Mouse (Mus musculus): Measurements from ENCODE around the gene Gm10053. TPM values are rescaled to one million over a fixed set of nuclear protein-coding genes. Genes with fewer than 3 reads are reported as not detected.

Gm10053 gene
- polyA plus RNA-seq, 2 experiments, result 41.7 to 173 TPM

GRCm38 (mm10) chr19:24851456-24852315 lies 23.8 kb upstream of the Gm10053 start:
- Histone ChIP-seq H3K27ac (no peak overlapping the region), H3K36me3 (replicated peaks; ENCODE audit: control insufficient read depth, insufficient read depth, low read depth) (no peaks in the 10 kb centered on the region), H3K9ac (replicated peaks) (no peak overlapping the region), H3K4me3 (ENCODE audit: insufficient read depth in 1 of 2, low read depth in 2 of 2, low read length in 2 of 2) (no peak overlapping the region), H3K27me3 (ENCODE audit: control insufficient read depth, insufficient read depth, low read length) (no peaks in the 10 kb centered on the region), H3K4me1 (replicated peaks; ENCODE audit: control insufficient read depth in 2 of 2, insufficient read depth in 2 of 2, low read length in 1 of 2) (no peaks in the 10 kb centered on the region), H3K4me2 (ENCODE audit: low read depth) (no peak overlapping the region), H3K9me3 (ENCODE audit: control insufficient read depth, low read length) (no peaks in the 10 kb centered on the region)
- WGBS (ENCODE audit: insufficient replicate concordance), result 76% methylated on average over 21 of the region's 21 CpGs
- ATAC-seq (ENCODE audit: insufficient read depth) (no peak), DNase-seq (ENCODE audit: low read depth in 3 of 3, low spot score in 3 of 3) (no peak)
- TF ChIP-seq CTCF (IDR thresholded peaks at IDR 0.05; ENCODE audit: low read depth), result no peak
- TF ChIP-seq EP300 (IDR thresholded peaks at IDR 0.05; ENCODE audit: low read depth), result no peak

DNA sequence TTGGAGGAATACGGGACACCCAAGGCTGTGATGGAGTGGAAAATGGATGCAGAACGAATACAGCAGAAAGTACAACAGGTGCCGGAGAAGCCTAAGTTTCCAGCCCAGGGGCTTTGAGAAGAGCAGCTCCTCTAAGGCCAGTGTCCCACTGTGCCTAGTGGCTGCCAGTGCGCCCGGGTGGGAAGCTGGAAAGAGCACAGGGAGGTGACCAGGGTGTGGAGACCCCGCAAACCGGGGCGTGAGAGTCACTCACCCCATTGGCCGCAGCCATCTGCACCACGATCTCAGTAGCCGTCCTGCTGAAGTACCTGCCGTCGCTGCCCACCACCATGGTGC lies 14.2 kb upstream of the Gm10053 start:
- peak overlapping the region; percentile 10 to 31 for H3K4me3 ChIP-seq (ENCODE audit: insufficient read depth in 1 of 2, low read depth in 2 of 2, low read length in 2 of 2)
- peaks cover 14% of the 10 kb centered on the region for H3K27me3 ChIP-seq (ENCODE audit: control insufficient read depth, insufficient read depth, low read length)
- H3K9me3 ChIP-seq (ENCODE audit: control insufficient read depth, low read length), result no peaks in the 10 kb centered on the region
- WGBS (ENCODE audit: insufficient replicate concordance), result 21% methylated on average over 13 of the region's 13 CpGs
- H3K4me2 ChIP-seq (ENCODE audit: low read depth), result peak overlapping the region; percentile 38
- H3K4me1 ChIP-seq (replicated peaks; ENCODE audit: control insufficient read depth in 2 of 2, insufficient read depth in 2 of 2, low read length in 1 of 2), result no peaks in the 10 kb centered on the region
- no peak overlapping the region for H3K27ac ChIP-seq
- DNase-seq (ENCODE audit: low read depth in 3 of 3, low spot score in 3 of 3) (no peak), ATAC-seq (ENCODE audit: insufficient read depth) (no peak)
- no peaks in the 10 kb centered on the region for H3K36me3 ChIP-seq (replicated peaks; ENCODE audit: control insufficient read depth, insufficient read depth, low read depth)
- TF ChIP-seq CTCF (IDR thresholded peaks at IDR 0.05; ENCODE audit: low read depth) (no peak), EP300 (IDR thresholded peaks at IDR 0.05; ENCODE audit: low read depth) (no peak)
- no peak overlapping the region for H3K9ac ChIP-seq (replicated peaks)

DNA sequence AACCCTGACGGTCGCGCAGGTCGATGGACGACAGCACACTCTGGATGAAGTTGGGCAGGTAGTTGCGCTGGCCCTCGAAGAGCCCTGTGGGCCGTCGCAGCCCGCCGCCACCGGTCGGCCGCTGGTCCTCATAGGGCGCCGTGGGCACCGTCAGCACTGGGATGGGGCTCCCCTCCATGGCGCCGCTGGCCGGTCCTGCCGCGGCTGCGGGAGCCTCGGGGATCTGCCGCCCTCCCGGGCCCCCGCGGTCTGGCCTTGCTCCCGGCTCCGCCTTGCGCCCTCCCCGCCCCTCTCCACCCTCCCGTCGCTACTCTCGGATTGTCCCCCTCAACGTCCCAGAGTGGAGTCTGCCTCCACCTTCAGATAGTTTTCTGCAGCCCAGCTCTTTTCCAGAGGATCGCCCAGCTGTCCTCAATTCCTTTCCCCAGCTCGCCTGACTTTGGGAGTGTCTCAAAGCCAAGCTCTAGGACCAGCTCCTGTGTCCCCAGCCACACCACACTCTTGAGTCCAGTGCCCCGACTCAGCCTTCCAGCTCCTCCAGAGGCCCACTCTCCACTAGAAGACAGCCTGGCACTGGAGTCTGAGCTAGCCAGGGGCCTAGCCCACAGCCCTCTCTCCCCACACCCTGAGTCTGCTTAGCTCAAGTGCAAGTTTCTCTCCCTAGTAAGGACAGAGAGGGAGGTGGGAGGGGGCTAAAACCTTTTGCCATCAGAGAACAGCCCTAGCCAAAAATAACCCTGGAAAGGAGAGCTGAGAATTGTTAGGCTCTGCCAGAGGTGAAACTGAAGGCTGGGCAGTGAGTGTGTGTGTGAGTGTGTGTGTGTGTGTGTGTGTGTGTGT lies 13.7 kb upstream of the Gm10053 start, which contains the start of gene Pgm5:
Gene Pgm5 (minus strand): TSS at position 244 of the 840 bp plus-strand sequence.
- H3K27ac ChIP-seq, result no peak within 1 kb of the TSS
- no peak for DNase-seq (ENCODE audit: low read depth in 3 of 3, low spot score in 3 of 3)
- no peaks in the 10 kb centered on the region for H3K9me3 ChIP-seq (ENCODE audit: control insufficient read depth, low read length)
- H3K36me3 ChIP-seq (replicated peaks; ENCODE audit: control insufficient read depth, insufficient read depth, low read depth), result no peaks in the 10 kb centered on the region
- H3K27me3 ChIP-seq (ENCODE audit: control insufficient read depth, insufficient read depth, low read length), result peaks cover 14% of the 10 kb centered on the region
- peak within 1 kb of the TSS; percentile 38 for H3K4me2 ChIP-seq (ENCODE audit: low read depth)
- H3K4me1 ChIP-seq (replicated peaks; ENCODE audit: control insufficient read depth in 2 of 2, insufficient read depth in 2 of 2, low read length in 1 of 2), result no peaks in the 10 kb centered on the region
- peak within 1 kb of the TSS; percentile 10 to 31 for H3K4me3 ChIP-seq (ENCODE audit: insufficient read depth in 1 of 2, low read depth in 2 of 2, low read length in 2 of 2)
- 2% methylated on average over 33 of the region's 39 CpGs for WGBS (ENCODE audit: insufficient replicate concordance)
- no peak for ATAC-seq (ENCODE audit: insufficient read depth)
- H3K9ac ChIP-seq (replicated peaks), result no peak within 1 kb of the TSS
- TF ChIP-seq CTCF (IDR thresholded peaks at IDR 0.05; ENCODE audit: low read depth) (no peak), EP300 (IDR thresholded peaks at IDR 0.05; ENCODE audit: low read depth) (no peak)

- Histone ChIP-seq H3K36me3 (replicated peaks; ENCODE audit: control insufficient read depth, insufficient read depth, low read depth) (no peaks in the 10 kb centered on the region), H3K27me3 (ENCODE audit: control insufficient read depth, insufficient read depth, low read length) (peaks cover 11% of the 10 kb centered on the region), H3K27ac (no peak overlapping the region), H3K9me3 (ENCODE audit: control insufficient read depth, low read length) (no peaks in the 10 kb centered on the region), H3K4me3 (ENCODE audit: insufficient read depth in 1 of 2, low read depth in 2 of 2, low read length in 2 of 2) (no peak overlapping the region), H3K4me1 (replicated peaks; ENCODE audit: control insufficient read depth in 2 of 2, insufficient read depth in 2 of 2, low read length in 1 of 2) (no peaks in the 10 kb centered on the region), H3K9ac (replicated peaks) (no peak overlapping the region), H3K4me2 (ENCODE audit: low read depth) (no peak overlapping the region)
- WGBS (ENCODE audit: insufficient replicate concordance), result 58% methylated on average over 9 of the region's 9 CpGs
- DNase-seq (ENCODE audit: low read depth in 3 of 3, low spot score in 3 of 3), result no peak
- ATAC-seq (ENCODE audit: insufficient read depth), result no peak
- TF ChIP-seq CTCF (IDR thresholded peaks at IDR 0.05; ENCODE audit: low read depth) (no peak), EP300 (IDR thresholded peaks at IDR 0.05; ENCODE audit: low read depth) (no peak)
Observed at GRCm38 (mm10) chr19:24865436-24865835, 10.1 kb upstream of the Gm10053 start.

Data from liver, embryonic 14.5 days (tissue).